Mouse (Mus musculus): ENCODE results near the gene Setd6.

GRCm38 (mm10) chr8:95727625-95728024 is 11.9 kb downstream of the Setd6 start:
- no peak for TF ChIP-seq POLR2A (IDR thresholded peaks at IDR 0.05; ENCODE audit: borderline replicate concordance, extremely low read depth, low read depth, low read length)
- no peak for TF ChIP-seq CTCF (IDR thresholded peaks at IDR 0.05; ENCODE audit: insufficient read depth, low read length)
